Mouse (Mus musculus) midbrain, embryonic 10.5 days (tissue): ENCODE results near the gene Fryl. TPM values are rescaled to one million over a fixed set of nuclear protein-coding genes. Genes with fewer than 3 reads are reported as not detected.

ENCODE experiments used
- DNase-seq: peaks from one replicate; pipeline ENCODE4 v3.0.0-alpha.2; 2017; ENCODE audit warnings: low spot score
- H3K27ac ChIP-seq: fragments of 300-500 bp; sonication (generic); replicated peaks from 2 replicates; pipeline ENCODE4 v1.5.1; 2016; ENCODE audit warnings: mild to moderate bottlenecking
- H3K27me3 ChIP-seq: fragments of 300-500 bp; sonication (generic); 2 replicates; pipeline ENCODE4 v1.6.1; 2016; ENCODE audit warnings: low read depth, mild to moderate bottlenecking; ENCODE audit not compliant: poor library complexity, severe bottlenecking
- H3K36me3 ChIP-seq: fragments of 300-500 bp; sonication (generic); 2 replicates; pipeline ENCODE4 v1.6.1; 2016; ENCODE audit warnings: mild to moderate bottlenecking, moderate library complexity
- H3K4me1 ChIP-seq: fragments of 300-500 bp; sonication (generic); 2 replicates; pipeline ENCODE4 v1.6.1; 2016
- H3K4me3 ChIP-seq: fragments of 300-500 bp; sonication (generic); 2 replicates; pipeline ENCODE4 v1.5.1; 2016; ENCODE audit warnings: mild to moderate bottlenecking, moderate library complexity
- H3K9me3 ChIP-seq: fragments of 300-500 bp; sonication (generic); replicated peaks from 2 replicates; pipeline ENCODE4 v1.6.1; 2016; ENCODE audit warnings: mild to moderate bottlenecking
- WGBS: fragments of 180-500 bp; shearing (Covaris S2); methylation state at CpG from one replicate; pipeline ENCODE4 v1.1.7; 2016; 5-methylcytosine and 5-hydroxymethylcytosine counted together
- polyA plus RNA-seq: library from polyadenylated mRNA; unstranded; fragments of >200 nt; fragmentation: Nextera tagmentation; extraction: Ambion mirVana; gene quantifications from 2 replicates; pipeline ENCODE4 v1.2.1, GENCODE M21; 2016

Gene Fryl
- polyA plus RNA-seq, 1 experiment from 2014 or later: 23.7 TPM

- Histone ChIP-seq H3K36me3 (no peaks in the 10 kb centered on the region), H3K27me3 (no peaks in the 10 kb centered on the region), H3K27ac (peak overlapping the region; percentile 6; the same call in 1 of the 2 replicates), H3K4me3 (no peak overlapping the region), H3K4me1 (peaks cover 9% of the 10 kb centered on the region), H3K9me3 (no peaks in the 10 kb centered on the region)
- 66% methylated on average over 4 of the region's 4 CpGs for WGBS
- no peak for DNase-seq
Measured at GRCm38 (mm10) chr5:73279732-73280566, 23.5 kb upstream of the Fryl start.

GRCm38 (mm10) chr5:73279190-73279589, 22.8 kb upstream of the Fryl start:
- Histone ChIP-seq H3K4me3 (no peak overlapping the region), H3K36me3 (no peaks in the 10 kb centered on the region), H3K9me3 (no peaks in the 10 kb centered on the region), H3K4me1 (peaks cover 9% of the 10 kb centered on the region), H3K27ac (no peak overlapping the region), H3K27me3 (no peaks in the 10 kb centered on the region)
- DNase-seq: no peak
- 74% methylated on average over 10 of the region's 10 CpGs for WGBS

- peaks cover 24% of the 10 kb centered on the region for H3K4me1 ChIP-seq
- H3K27me3 ChIP-seq: no peaks in the 10 kb centered on the region
- WGBS: 93% methylated on average over 2 of the region's 2 CpGs
- H3K4me3 ChIP-seq: no peak overlapping the region
- H3K36me3 ChIP-seq: no peaks in the 10 kb centered on the region
- no peak for DNase-seq
- H3K27ac ChIP-seq: no peak overlapping the region
- H3K9me3 ChIP-seq: no peaks in the 10 kb centered on the region
Measured at GRCm38 (mm10) chr5:73274941-73275340, 18.5 kb upstream of the Fryl start.

- no peak overlapping the region for H3K27ac ChIP-seq
- DNase-seq: no peak
- H3K36me3 ChIP-seq: no peaks in the 10 kb centered on the region
- no peak overlapping the region for H3K4me3 ChIP-seq
- no peaks in the 10 kb centered on the region for H3K9me3 ChIP-seq
- H3K27me3 ChIP-seq: no peaks in the 10 kb centered on the region
- H3K4me1 ChIP-seq: peaks cover 16% of the 10 kb centered on the region
- 69% methylated on average over 4 of the region's 4 CpGs for WGBS
Measured at GRCm38 (mm10) chr5:73273171-73273570, 16.8 kb upstream of the Fryl start.

GRCm38 (mm10) chr5:73270612-73271011, 14.2 kb upstream of the Fryl start:
- H3K4me1 ChIP-seq: peaks cover 16% of the 10 kb centered on the region
- H3K27ac ChIP-seq: no peak overlapping the region
- 78% methylated on average over 6 of the region's 6 CpGs for WGBS
- H3K4me3 ChIP-seq: no peak overlapping the region
- no peaks in the 10 kb centered on the region; the same call in 1 of the 2 replicates for H3K9me3 ChIP-seq
- H3K27me3 ChIP-seq: no peaks in the 10 kb centered on the region
- H3K36me3 ChIP-seq: no peaks in the 10 kb centered on the region
- DNase-seq: no peak

- H3K4me3 ChIP-seq: no peak overlapping the region
- peaks cover 13% of the 10 kb centered on the region for H3K4me1 ChIP-seq
- WGBS: 82% methylated on average over 11 of the region's 11 CpGs
- H3K9me3 ChIP-seq: no peaks in the 10 kb centered on the region; the same call in 1 of the 2 replicates
- H3K27me3 ChIP-seq: no peaks in the 10 kb centered on the region
- no peaks in the 10 kb centered on the region for H3K36me3 ChIP-seq
- H3K27ac ChIP-seq: no peak overlapping the region
- no peak for DNase-seq
Measured at GRCm38 (mm10) chr5:73268636-73269213, 12.3 kb upstream of the Fryl start.

- Histone ChIP-seq H3K4me1 (no peaks in the 10 kb centered on the region), H3K27me3 (no peaks in the 10 kb centered on the region), H3K4me3 (no peak overlapping the region), H3K27ac (no peak overlapping the region), H3K9me3 (no peaks in the 10 kb centered on the region; the same call in 1 of the 2 replicates), H3K36me3 (no peaks in the 10 kb centered on the region)
- no peak for DNase-seq
- 77% methylated on average over 5 of the region's 5 CpGs for WGBS
Measured at GRCm38 (mm10) chr5:73265460-73265859, 9.0 kb upstream of the Fryl start.

GRCm38 (mm10) chr5:73264122-73264521, 7.7 kb upstream of the Fryl start:
- Histone ChIP-seq H3K9me3 (no peaks in the 10 kb centered on the region; the same call in 1 of the 2 replicates), H3K36me3 (no peaks in the 10 kb centered on the region), H3K27ac (no peak overlapping the region), H3K27me3 (no peaks in the 10 kb centered on the region), H3K4me1 (no peaks in the 10 kb centered on the region), H3K4me3 (no peak overlapping the region)
- no peak for DNase-seq
- 70% methylated on average over 5 of the region's 5 CpGs for WGBS

GRCm38 (mm10) chr5:73257723-73258122, 1.3 kb upstream of the Fryl start:
- H3K4me1 ChIP-seq: peaks cover 27% of the 10 kb centered on the region
- H3K4me3 ChIP-seq: 0 out of 2 replicates have a peak overlapping the region, but pooled peaks have one; percentile 94
- WGBS: 56% methylated on average over 8 of the region's 8 CpGs
- no peak for DNase-seq
- no peaks in the 10 kb centered on the region for H3K36me3 ChIP-seq
- H3K27ac ChIP-seq: no peak overlapping the region
- no peaks in the 10 kb centered on the region for H3K9me3 ChIP-seq
- 0 out of 2 replicates have a peak, but pooled peaks cover 5% of the 10 kb centered on the region for H3K27me3 ChIP-seq

GRCm38 (mm10) chr5:73257096-73257495, 677 bp upstream of the Fryl start:
- Histone ChIP-seq H3K36me3 (0 out of 2 replicates have a peak, but pooled peaks cover under 1% of the 10 kb centered on the region), H3K27me3 (0 out of 2 replicates have a peak, but pooled peaks cover 5% of the 10 kb centered on the region), H3K4me3 (peak overlapping the region; percentile 94), H3K27ac (peak overlapping the region; percentile 76), H3K4me1 (peaks cover 29% of the 10 kb centered on the region), H3K9me3 (no peaks in the 10 kb centered on the region)
- no peak for DNase-seq
- WGBS: 5% methylated on average over 11 of the region's 11 CpGs

- peaks cover 31% of the 10 kb centered on the region for H3K4me1 ChIP-seq
- peak overlapping the region; percentile 96 for H3K27ac ChIP-seq
- H3K4me3 ChIP-seq: peak overlapping the region; percentile 94
- H3K36me3 ChIP-seq: 0 out of 2 replicates have a peak, but pooled peaks cover 3% of the 10 kb centered on the region
- no peaks in the 10 kb centered on the region for H3K9me3 ChIP-seq
- DNase-seq: peak; percentile 77
- WGBS: under 1% methylated on average over 128 of the region's 129 CpGs
- 0 out of 2 replicates have a peak, but pooled peaks cover 5% of the 10 kb centered on the region for H3K27me3 ChIP-seq
Measured at GRCm38 (mm10) chr5:73255321-73256251, 833 bp downstream of the Fryl start.

- H3K36me3 ChIP-seq: 0 out of 2 replicates have a peak, but pooled peaks cover 3% of the 10 kb centered on the region
- 0 out of 2 replicates have a peak, but pooled peaks cover 5% of the 10 kb centered on the region for H3K27me3 ChIP-seq
- no peak for DNase-seq
- H3K9me3 ChIP-seq: no peaks in the 10 kb centered on the region
- peak overlapping the region; percentile 96; the same call in 1 of the 2 replicates for H3K27ac ChIP-seq
- WGBS: 60% methylated on average over 5 of the region's 5 CpGs
- peak overlapping the region; percentile 94 for H3K4me3 ChIP-seq
- peaks cover 31% of the 10 kb centered on the region for H3K4me1 ChIP-seq
Measured at GRCm38 (mm10) chr5:73254660-73255059, 1.8 kb downstream of the Fryl start.
